In the genomic region with DNA sequence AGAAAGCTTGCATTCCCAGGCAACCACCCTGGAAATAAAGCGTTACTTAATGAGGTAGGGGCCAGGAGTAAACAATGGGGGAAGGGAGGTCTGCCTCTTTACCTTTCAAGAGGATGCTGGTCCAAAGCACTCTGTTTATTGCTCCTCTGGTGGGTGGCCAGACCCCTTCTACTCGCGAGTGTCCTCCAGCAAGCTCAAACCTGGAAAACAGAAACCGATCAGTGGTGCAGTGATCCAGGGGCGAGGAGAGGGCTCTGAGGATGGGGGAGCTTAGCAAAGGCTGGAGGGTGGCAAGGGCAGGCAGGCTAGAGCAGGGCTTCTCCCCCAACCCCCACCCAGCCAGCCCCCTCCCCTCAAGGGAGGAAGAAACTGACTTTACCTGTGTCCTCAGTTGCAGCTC, we compare ENCODE assay signal across 8 mouse cellular contexts. TPM values are rescaled to one million over a fixed set of nuclear protein-coding genes. Genes with fewer than 3 reads are reported as not detected.
DNase-seq lines count a peak whose midpoint lies in the region; ATAC-seq and TF ChIP-seq lines count a peak whose summit lies in the region.

No protein-coding gene starts in this region.

- intact Hi-C loops in heart, adult 2 months (cut with DNase I): no loop called here

- WGBS in heart, adult 2 months: 7% methylated on average over 5 of the region's 5 CpGs
- 1% methylated on average over 5 of the region's 5 CpGs for WGBS in embryonic facial prominence, embryonic 15.5 days
- WGBS in limb, embryonic 11.5 days: 0% methylated on average over 5 of the region's 5 CpGs
- 0% methylated on average over 5 of the region's 5 CpGs for WGBS in neural tube, embryonic 15.5 days

- ATAC-seq in embryonic facial prominence, embryonic 15.5 days (ENCODE audit: insufficient number of reproducible peaks, low FRiP score, low TSS enrichment, low read depth): no peak
- no peak for ATAC-seq in limb, embryonic 11.5 days (ENCODE audit: insufficient number of reproducible peaks, low FRiP score, low TSS enrichment, low read depth)
- no peak; the same call in 1 of the 2 replicates for ATAC-seq in neural tube, embryonic 15.5 days (ENCODE audit: low FRiP score)

- no peak for TF ChIP-seq EP300 in heart, adult 2 months (IDR thresholded peaks at IDR 0.05; ENCODE audit: insufficient read depth, low read depth, low read length)

- peak in 1 of 2 experiments; percentile 21 for DNase-seq in heart, adult 2 months
- DNase-seq in heart, adult 8-10 months (ENCODE audit: low spot score): no peak
- DNase-seq in limb, embryonic 11.5 days (ENCODE audit: low spot score): no peak
- DNase-seq in yolk sac, embryonic 10.5 days (ENCODE audit: low spot score): no peak
- no peak for DNase-seq in layer of hippocampus, postnatal 36 days

- H3K36me3 ChIP-seq in heart, adult 2 months (ENCODE audit: control insufficient read depth, insufficient read depth, low read length): peaks cover 2% of the 10 kb centered on the region; the same call in 1 of the 2 replicates
- H3K36me3 ChIP-seq in E14TG2a.4 (ENCODE audit: insufficient read depth, low read length): no peaks in the 10 kb centered on the region
- 0 out of 2 replicates have a peak, but pooled peaks cover 14% of the 10 kb centered on the region for H3K36me3 ChIP-seq in embryonic facial prominence, embryonic 15.5 days
- H3K36me3 ChIP-seq in limb, embryonic 11.5 days (ENCODE audit: control insufficient read depth, insufficient read depth, low read length): no peaks in the 10 kb centered on the region; the same call in 1 of the 2 replicates
- peaks cover 7% of the 10 kb centered on the region; the same call in 1 of the 2 replicates for H3K36me3 ChIP-seq in neural tube, embryonic 15.5 days

- no peaks in the 10 kb centered on the region for H3K79me2 ChIP-seq in heart, adult 2 months (replicated peaks; ENCODE audit: control insufficient read depth, insufficient read depth, low read length)

- no peaks in the 10 kb centered on the region for H3K9me3 ChIP-seq in E14TG2a.4 (ENCODE audit: low read length)
- H3K9me3 ChIP-seq in embryonic facial prominence, embryonic 15.5 days (replicated peaks): no peaks in the 10 kb centered on the region
- no peaks in the 10 kb centered on the region for H3K9me3 ChIP-seq in limb, embryonic 11.5 days (ENCODE audit: control insufficient read depth, low read length)
- H3K9me3 ChIP-seq in neural tube, embryonic 15.5 days (replicated peaks): no peaks in the 10 kb centered on the region

- H3K4me1 ChIP-seq in heart, adult 2 months (ENCODE audit: control insufficient read depth, insufficient read depth, low read length): peaks cover 4% of the 10 kb centered on the region
- peaks cover 14% of the 10 kb centered on the region for H3K4me1 ChIP-seq in E14TG2a.4 (replicated peaks; ENCODE audit: low read depth, low read length)
- peaks cover 13% of the 10 kb centered on the region for H3K4me1 ChIP-seq in embryonic facial prominence, embryonic 15.5 days
- no peaks in the 10 kb centered on the region; the same call in 1 of the 2 replicates for H3K4me1 ChIP-seq in limb, embryonic 11.5 days (ENCODE audit: control insufficient read depth, insufficient read depth, low read length)
- H3K4me1 ChIP-seq in neural tube, embryonic 15.5 days: peaks cover 23% of the 10 kb centered on the region

- H3K4me2 ChIP-seq in embryonic facial prominence, embryonic 15.5 days (replicated peaks): peak overlapping the region; percentile 92
- peak overlapping the region; percentile 56 for H3K4me2 ChIP-seq in limb, embryonic 11.5 days (ENCODE audit: low read depth, severe bottlenecking)
- peak overlapping the region; percentile 96 for H3K4me2 ChIP-seq in neural tube, embryonic 15.5 days

- no peak for TF ChIP-seq POLR2A in heart, adult 2 months (IDR thresholded peaks at IDR 0.05; ENCODE audit: insufficient read depth, low read depth, low read length)

- peak overlapping the region; percentile 86 for H3K27ac ChIP-seq in heart, adult 2 months
- H3K27ac ChIP-seq in embryonic facial prominence, embryonic 15.5 days (replicated peaks): peak overlapping the region; percentile 51; the same call in 1 of the 2 replicates
- no peak overlapping the region for H3K27ac ChIP-seq in limb, embryonic 11.5 days (replicated peaks; ENCODE audit: low read depth, low read length)
- peak overlapping the region; percentile 68 for H3K27ac ChIP-seq in neural tube, embryonic 15.5 days (replicated peaks)

- peak overlapping the region; percentile 68 for H3K4me3 ChIP-seq in heart, adult 2 months
- peak overlapping the region; percentile 89 for H3K4me3 ChIP-seq in E14TG2a.4 (replicated peaks; ENCODE audit: low read length)
- H3K4me3 ChIP-seq in embryonic facial prominence, embryonic 15.5 days (replicated peaks): peak overlapping the region; percentile 87
- H3K4me3 ChIP-seq in limb, embryonic 11.5 days (ENCODE audit: low read depth, low read length): peak overlapping the region; percentile 73
- peak overlapping the region; percentile 74 for H3K4me3 ChIP-seq in neural tube, embryonic 15.5 days (replicated peaks)

- H3K27me3 ChIP-seq in heart, adult 2 months (ENCODE audit: control insufficient read depth, insufficient read depth, low read length): no peaks in the 10 kb centered on the region
- no peaks in the 10 kb centered on the region for H3K27me3 ChIP-seq in E14TG2a.4 (ENCODE audit: insufficient read depth, low read length)
- H3K27me3 ChIP-seq in embryonic facial prominence, embryonic 15.5 days: no peaks in the 10 kb centered on the region
- H3K27me3 ChIP-seq in limb, embryonic 11.5 days (ENCODE audit: control insufficient read depth, insufficient read depth, low read length): no peaks in the 10 kb centered on the region
- H3K27me3 ChIP-seq in neural tube, embryonic 15.5 days (replicated peaks): no peaks in the 10 kb centered on the region

- TF ChIP-seq CTCF in heart, adult 2 months (IDR thresholded peaks at IDR 0.05): no peak
- TF ChIP-seq CTCF in E14TG2a.4 (conservative IDR thresholded peaks at IDR 0.05; ENCODE audit: low read length): no peak

- H3K9ac ChIP-seq in heart, adult 2 months (ENCODE audit: low read depth, low read length): peak overlapping the region; percentile 62
- H3K9ac ChIP-seq in embryonic facial prominence, embryonic 15.5 days: peak overlapping the region; percentile 65
- peak overlapping the region; percentile 59 for H3K9ac ChIP-seq in limb, embryonic 11.5 days (ENCODE audit: low read length)
- peak overlapping the region; percentile 78 for H3K9ac ChIP-seq in neural tube, embryonic 15.5 days (replicated peaks)

RNA-seq across cellular contexts. Expression of a gene that starts 0.7 kb away (rescaled TPM):
- 1 to 10 TPM; 7.5 to 9.0 TPM for total RNA-seq in heart, adult 2 months (2021)
- polyA plus RNA-seq in heart, adult 2 months (2012; rRNA removed): 2.2 and 3.9 TPM in 2 replicates
- 1 to 10 TPM; 7.0 to 9.9 (median 7.6) TPM for total RNA-seq in heart, adult 8-10 months (2022)
- 15.8 and 17.3 TPM in 2 replicates for polyA plus RNA-seq in embryonic facial prominence, embryonic 15.5 days (2015; fragmentation: Nextera tagmentation; extraction: Ambion mirVana)
- 17.7 and 20.5 TPM in 2 replicates for polyA plus RNA-seq in limb, embryonic 11.5 days (2014; fragmentation: Nextera tagmentation; extraction: Ambion mirVana)
- 12.9 and 15.6 TPM in 2 replicates for polyA plus RNA-seq in neural tube, embryonic 15.5 days (2015; fragmentation: Nextera tagmentation; extraction: Ambion mirVana)
- total RNA-seq in layer of hippocampus, postnatal 36 days (2021): 10 to 100 TPM; 16.6 to 18.3 TPM

RNA-seq across cellular contexts. Expression of a gene that starts 1.0 kb away (rescaled TPM):
- 1 to 10 TPM; 3.0 to 3.5 TPM for total RNA-seq in heart, adult 2 months (2021)
- 3.2 and 6.5 TPM in 2 replicates for polyA plus RNA-seq in heart, adult 2 months (2012; rRNA removed)
- 1 to 10 TPM; 3.0 to 4.1 (median 3.5) TPM for total RNA-seq in heart, adult 8-10 months (2022)
- polyA plus RNA-seq in embryonic facial prominence, embryonic 15.5 days (2015; fragmentation: Nextera tagmentation; extraction: Ambion mirVana): 18.8 and 24.1 TPM in 2 replicates
- 24.5 and 28.2 TPM in 2 replicates for polyA plus RNA-seq in limb, embryonic 11.5 days (2014; fragmentation: Nextera tagmentation; extraction: Ambion mirVana)
- 14.7 and 16.5 TPM in 2 replicates for polyA plus RNA-seq in neural tube, embryonic 15.5 days (2015; fragmentation: Nextera tagmentation; extraction: Ambion mirVana)
- total RNA-seq in layer of hippocampus, postnatal 36 days (2021): 10 to 100 TPM in 1 of 2 experiments, 1 to 10 TPM in 1; 9.7 to 10.1 TPM

RNA-seq across cellular contexts. Expression of a gene that starts 54.6 kb away (rescaled TPM):
- total RNA-seq in heart, adult 2 months (2021): under 1 TPM in 1 of 2 experiments, not detected in 1; 0.09 TPM
- 0.12 TPM in 1 of 2 replicates, not detected in the other for polyA plus RNA-seq in heart, adult 2 months (2012; rRNA removed)
- under 1 TPM in 2 of 4 experiments, not detected in 2; 0.09 to 0.22 TPM for total RNA-seq in heart, adult 8-10 months (2022)
- polyA plus RNA-seq in embryonic facial prominence, embryonic 15.5 days (2015; fragmentation: Nextera tagmentation; extraction: Ambion mirVana): 14.8 and 15.2 TPM in 2 replicates
- 1.1 and 1.5 TPM in 2 replicates for polyA plus RNA-seq in limb, embryonic 11.5 days (2014; fragmentation: Nextera tagmentation; extraction: Ambion mirVana)
- 0.37 and 1.2 TPM in 2 replicates for polyA plus RNA-seq in neural tube, embryonic 15.5 days (2015; fragmentation: Nextera tagmentation; extraction: Ambion mirVana)
- under 1 TPM; 0.25 to 0.45 TPM for total RNA-seq in layer of hippocampus, postnatal 36 days (2021)
